Mouse (Mus musculus) urinary bladder, postnatal 4 days (tissue): ENCODE data around the gene Gtpbp1.

Source experiments
- DNase-seq, 2 experiments: peaks; one replicate each; pipeline ENCODE4 v3.0.0; 2021 to 2022; ENCODE audit warnings: low spot score in 2 of 2

Gtpbp1 gene

GRCm38 (mm10) chr15:79723439-79723838, 32.8 kb downstream of the Gtpbp1 start:
- DNase-seq: no peak

DNA sequence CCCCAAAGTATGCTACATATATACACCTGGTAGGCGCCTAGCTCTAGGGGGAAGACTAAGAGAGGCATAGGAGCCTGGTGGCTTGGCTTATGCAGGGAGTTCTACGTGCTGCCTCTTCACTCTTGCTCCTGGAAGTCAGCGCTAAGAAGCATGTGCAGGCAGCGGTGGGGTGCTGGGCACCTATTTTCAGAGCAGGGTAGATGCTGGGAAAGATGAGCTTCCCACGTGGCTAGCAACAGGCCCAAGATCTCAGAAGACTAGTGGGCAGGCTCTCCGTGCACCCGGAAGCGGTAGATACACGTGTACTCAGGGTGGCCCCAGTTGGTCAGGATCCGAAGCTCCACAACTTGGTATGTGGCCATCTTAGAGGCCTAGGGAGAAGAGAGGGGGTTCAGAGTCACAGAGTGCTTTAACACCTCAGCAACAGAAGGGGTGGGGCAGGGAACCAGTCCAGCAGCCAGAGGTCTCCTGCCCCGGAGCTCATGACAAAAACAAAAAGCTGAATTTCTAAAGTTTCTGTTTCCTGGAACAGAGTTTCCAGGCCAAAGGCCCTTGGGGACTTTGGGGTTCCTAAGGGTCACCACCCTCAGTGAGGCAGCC, 34.6 kb downstream of the Gtpbp1 start:
- DNase-seq: no peak

DNA sequence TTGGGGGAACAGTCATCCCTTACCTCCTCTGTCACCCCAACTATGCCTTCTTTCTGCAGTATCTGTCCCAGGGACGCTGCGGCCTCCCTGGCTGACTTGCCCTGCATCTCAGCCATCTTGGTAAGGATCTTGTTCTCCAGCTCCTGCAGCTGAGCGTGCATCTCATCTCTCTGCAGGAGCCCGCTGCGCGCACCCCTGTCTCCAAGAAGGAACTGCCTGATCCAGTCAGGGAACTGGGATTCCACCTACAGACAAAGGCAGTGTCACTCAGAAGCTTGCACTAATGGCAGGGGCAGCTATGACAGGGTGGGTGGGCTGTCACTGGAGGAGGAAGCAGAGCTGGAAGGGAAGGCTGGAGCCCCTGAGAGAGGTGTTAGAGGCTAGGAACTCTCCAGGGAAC, 37.2 kb downstream of the Gtpbp1 start:
- no peak for DNase-seq

DNA sequence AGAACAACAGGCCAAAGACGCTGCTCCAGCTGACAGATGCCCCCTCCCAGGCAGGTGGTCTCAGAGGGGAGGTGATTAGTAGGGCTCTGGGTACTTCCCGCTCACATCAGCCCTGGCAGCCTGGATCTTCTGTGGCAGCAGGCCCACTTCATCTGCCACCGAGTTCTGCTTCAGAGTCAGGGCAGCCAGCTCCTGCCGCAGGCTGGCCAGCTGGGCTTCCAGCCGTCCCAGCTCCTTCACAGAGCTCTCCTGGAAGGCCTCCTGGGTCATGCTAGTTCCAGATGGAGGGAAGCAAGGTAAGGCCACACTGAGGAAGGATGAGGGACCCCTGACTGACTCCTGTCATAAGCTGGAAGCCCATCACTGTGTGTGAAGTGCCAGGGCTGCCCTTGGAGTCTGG, 37.7 kb downstream of the Gtpbp1 start:
- no peak for DNase-seq

DNA sequence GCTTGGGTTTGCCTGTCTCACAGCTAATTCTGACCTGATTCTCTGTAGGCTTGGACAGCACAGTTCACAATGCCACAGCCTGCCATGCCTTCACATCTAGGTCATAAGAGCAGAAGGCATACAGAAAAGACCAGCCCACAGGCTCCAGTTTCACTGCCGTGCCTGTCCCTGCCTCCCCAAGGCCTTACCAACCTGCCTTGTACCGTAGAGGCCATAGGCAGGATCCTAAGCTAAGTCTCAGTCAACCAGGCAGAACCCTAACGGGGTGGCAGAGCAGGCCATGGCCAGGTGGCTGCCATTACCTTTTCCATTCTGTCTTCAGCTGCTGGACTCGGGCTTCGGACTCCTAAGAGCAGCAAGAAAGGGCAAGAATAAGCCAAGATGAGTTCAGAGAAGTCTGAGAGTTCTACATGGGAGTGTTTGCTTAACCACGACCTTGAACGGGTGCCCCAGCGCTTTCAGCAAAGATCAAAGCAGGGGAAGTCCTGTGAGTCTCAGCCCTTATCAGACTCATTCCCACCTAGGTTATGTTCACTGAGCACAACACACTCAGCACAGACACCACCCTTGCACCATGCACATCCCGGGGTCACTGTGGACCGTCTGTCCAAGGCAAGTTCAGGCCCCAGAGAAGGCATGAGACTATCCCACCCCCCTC, 38.2 kb downstream of the Gtpbp1 start:
- DNase-seq: no peak

GRCm38 (mm10) chr15:79731554-79731953, 40.9 kb downstream of the Gtpbp1 start:
- DNase-seq: no peak

GRCm38 (mm10) chr15:79733192-79733591, 42.5 kb downstream of the Gtpbp1 start:
- DNase-seq: no peak

- no peak for DNase-seq
These were observed 43.0 kb downstream of the Gtpbp1 start for GRCm38 (mm10) chr15:79733640-79734039.

DNA sequence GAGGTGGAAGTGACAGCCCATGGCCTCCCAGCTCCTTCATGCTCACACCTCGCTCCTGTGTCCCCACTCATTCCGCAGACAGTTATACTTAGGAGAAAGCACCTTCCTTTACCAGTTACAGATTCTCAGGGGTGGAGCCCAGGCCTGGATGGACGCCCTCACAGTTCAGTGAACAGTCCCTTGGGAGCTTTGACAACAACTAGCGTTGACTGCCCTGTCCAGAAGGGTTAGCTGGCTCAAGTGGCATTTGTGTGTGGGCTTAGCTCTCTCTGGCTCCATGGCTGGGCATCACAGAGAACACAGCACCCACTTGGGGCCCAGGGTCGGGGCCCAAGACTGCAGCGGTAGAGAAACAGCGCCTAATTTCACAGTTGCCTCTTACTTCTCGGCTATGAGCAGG, 43.7 kb downstream of the Gtpbp1 start:
- no peak for DNase-seq

- no peak for DNase-seq
These were observed 50.1 kb downstream of the Gtpbp1 start for GRCm38 (mm10) chr15:79740739-79741138.

DNA sequence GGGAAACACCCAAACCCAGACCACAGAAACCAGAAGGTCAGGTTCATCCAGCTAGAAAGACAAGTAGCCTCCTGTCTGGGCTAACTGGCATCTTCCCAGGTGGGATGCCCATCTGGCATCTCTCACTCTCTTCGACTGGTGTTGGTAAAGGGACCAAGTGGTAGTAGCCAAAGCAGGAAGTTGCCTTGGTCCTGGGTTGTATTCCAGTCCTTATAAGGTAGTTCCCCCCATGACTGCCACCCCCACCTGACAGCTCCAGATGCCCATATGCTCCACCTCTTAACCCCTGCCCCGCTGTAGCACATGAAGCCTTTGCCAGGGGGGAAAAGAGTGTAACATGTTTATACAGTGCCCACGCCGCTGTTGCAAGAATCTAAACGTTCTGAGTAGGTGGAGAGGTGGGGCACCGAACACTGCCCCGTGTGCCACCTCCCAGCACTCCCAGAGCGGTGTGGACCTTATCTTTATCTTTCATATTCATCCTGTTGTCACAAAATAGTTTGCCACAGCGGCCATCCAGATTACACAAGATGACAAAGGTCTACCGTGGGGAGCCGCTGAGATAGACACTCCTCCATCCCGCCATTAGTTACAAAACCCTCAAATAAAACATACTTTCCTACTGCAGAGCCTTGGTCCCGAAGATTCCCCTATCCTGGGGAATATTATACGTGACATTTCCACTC, 50.7 kb downstream of the Gtpbp1 start:
- no peak for DNase-seq

DNA sequence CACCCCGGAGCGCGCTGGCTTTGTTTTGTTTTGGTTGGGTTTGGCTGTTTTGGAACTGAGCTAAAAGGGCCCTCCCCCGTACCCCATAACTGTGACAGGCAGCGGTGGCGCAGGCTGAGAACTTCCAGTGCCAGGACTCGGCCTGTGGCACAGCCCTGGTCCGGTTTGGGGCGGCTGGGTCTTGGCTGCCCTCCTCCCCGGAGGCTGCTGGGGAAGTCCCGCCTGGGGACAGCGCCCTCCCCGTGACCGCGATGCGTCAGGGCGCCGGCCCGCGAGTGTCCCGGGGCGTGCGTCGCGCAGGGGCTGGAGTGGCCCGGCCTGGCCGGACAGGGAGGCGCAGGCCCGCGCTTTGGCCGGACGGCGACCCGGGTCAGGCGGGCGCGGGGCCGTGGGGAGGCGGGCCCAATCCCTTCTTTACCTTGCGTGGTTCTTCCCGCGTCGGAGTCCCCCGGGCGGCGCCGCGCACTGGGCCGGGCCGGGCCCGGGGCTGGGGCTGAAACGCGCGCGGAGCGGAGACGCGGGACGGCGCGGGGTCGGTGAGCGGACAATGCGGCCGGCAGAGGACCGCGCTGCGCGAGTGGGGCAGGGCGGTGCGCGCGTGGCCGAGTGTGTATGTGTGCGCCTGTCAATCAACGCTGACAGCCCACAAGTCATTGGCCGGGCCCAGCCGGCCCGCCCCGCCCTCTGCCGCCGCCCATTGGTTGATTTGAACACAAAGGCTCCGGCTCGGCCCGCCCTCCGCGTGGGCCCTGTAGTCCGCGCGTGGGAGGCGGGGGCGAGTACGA, 51.5 kb downstream of the Gtpbp1 start, which contains the start of gene Sun2:
Sun2 (minus strand) TSS at position 616 of the 785 bp plus-strand sequence.
- DNase-seq: peak; percentile 86 to 93

DNA sequence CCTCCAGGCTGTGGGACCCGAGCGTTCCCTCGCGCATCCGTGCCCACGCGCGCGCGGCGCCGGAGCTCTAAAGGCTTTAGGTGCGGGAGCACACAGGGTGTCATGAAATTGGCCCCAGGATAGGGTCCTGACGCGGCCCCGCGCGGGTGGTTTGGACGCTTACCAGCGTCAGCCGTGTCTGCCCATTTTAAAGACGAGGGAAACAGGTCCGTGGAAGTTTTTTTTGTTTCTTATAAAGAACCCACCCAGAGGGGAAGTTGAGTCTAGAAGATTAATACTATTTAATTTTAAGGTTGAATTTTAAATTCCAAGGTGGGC, 52.0 kb downstream of the Gtpbp1 start:
- no peak for DNase-seq

GRCm38 (mm10) chr15:79744001-79744400, 53.4 kb downstream of the Gtpbp1 start:
- DNase-seq: no peak

DNA sequence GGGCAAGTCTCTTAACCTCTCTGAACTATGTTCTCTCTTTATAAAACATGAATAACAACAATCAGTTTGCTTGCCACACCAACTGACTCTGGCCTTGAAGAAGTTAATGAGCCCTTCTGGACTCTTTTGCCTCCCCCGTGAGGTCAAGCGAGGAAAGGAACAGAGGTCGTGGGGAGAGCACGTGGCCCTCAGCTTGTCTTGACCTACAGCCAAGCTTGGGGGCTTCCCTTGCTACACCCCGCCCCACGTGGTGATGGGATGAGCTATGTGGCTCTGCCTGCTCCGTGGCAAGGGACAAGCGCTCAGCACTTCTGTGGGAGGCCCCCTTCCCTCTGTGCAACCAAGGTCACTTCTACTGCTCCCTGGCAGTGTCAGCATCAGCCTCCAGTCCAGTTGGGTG, 54.1 kb downstream of the Gtpbp1 start:
- DNase-seq: no peak

GRCm38 (mm10) chr15:79745312-79745711, 54.7 kb downstream of the Gtpbp1 start:
- no peak for DNase-seq

- DNase-seq: no peak
These were observed 55.2 kb downstream of the Gtpbp1 start for GRCm38 (mm10) chr15:79745883-79746282.

DNA sequence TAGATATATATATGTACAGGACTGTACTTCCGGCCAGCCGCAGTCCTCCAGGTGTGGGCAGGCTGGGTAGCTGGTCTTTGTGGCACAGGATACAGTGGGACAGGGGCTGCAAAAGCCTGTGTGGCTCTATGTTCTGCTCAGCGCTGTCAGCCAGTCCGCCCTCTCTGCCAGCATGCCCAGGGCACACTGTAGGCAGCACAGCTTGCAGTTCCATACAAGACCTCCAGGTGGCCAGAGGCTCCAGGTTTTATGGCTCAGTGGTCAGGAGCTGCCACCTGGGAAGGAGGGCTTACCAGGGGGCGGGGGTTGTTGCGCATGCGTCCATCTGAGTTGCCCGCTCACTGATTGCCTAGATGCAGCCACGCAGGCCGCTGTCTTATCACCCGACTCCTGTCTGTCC, 57.4 kb downstream of the Gtpbp1 start:
- DNase-seq: no peak

GRCm38 (mm10) chr15:79749162-79749561, 58.5 kb downstream of the Gtpbp1 start:
- no peak for DNase-seq

GRCm38 (mm10) chr15:79750266-79750665, 59.6 kb downstream of the Gtpbp1 start:
- DNase-seq: no peak

DNA sequence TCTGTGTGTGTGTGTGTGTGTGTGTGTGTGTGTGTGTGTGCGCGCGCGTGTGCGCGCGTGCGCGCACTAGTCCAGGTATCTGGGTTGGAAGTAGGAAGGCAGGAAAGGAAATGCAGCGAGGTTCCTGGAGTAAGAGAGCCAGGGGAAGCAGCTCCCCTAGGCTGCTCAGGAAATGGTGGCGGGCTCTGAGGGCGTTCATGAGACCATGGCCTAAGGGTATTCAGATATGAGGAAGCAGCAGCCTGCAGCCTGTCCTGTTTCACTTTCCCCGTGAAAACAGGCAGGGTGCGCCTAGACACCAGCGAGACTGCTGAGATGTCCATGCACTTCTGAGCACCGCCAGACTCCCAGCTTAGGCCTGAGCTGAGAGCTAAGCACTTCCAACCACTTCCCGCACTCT, 61.1 kb downstream of the Gtpbp1 start:
- DNase-seq: no peak

DNA sequence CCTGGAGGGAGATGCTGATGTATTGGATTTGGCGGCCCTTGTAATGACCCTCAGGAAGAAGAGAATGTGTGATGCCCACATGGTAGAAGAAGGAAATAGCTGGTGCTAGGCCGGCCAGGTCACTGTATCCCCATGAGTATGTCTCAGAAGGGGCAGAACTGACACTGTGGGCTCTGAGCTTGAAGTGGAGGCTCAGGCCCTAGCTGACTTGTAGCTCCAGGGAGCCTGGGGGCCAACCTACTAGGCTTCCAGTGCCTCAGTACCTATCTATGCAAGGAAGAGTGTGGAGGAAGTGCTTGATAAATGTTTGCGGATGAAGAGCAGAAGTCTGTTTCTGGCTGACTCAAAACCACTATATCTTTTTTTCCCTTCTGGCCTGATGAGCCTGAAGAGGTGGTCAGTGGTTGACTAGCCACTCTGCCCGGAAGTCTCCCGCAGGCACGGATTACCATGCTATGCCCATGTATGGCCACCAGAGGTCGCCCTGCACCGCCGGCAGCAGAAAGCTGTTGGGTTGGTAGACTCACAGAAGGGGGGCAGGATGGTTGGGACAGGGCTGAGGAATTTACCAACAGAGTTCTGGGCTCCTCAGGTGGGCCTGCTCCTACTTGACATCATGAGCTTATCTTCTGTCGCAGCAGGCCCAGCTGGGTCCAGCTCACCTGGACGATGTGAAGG, 62.2 kb downstream of the Gtpbp1 start:
- peak; percentile 67 to 84 for DNase-seq
